Mouse (Mus musculus): ENCODE measurements around the gene Col6a3. TPM values are rescaled to one million over a fixed set of nuclear protein-coding genes. Genes with fewer than 3 reads are reported as not detected.

The Col6a3 gene
- total RNA-seq, 2 experiments from 2014 or later: 5.8 to 6.6 TPM

DNA sequence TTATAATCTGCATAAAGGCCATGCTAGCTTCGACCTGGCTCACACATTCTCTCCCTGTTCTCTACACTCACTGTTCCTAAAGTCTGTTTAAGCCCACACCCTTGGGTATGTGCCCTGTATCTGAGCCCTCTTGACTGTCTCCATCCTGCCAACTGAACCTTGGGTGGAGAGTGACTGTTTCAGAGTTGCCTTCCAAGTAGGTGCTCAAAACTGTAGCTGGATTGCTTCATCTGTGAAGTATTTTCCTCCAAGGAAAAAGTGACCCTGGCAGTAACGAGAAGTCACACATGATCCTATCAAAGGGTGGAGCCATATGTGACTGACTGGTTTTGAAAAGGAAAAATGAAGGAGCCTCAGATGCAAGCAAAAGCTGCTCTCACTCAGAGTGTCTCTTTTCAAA lies 127.5 kb downstream of the Col6a3 start:
- DNase-seq (ENCODE audit: extremely low spot score in 1 of 2, low spot score in 2 of 2): no peak
- no peak for TF ChIP-seq CTCF (IDR thresholded peaks at IDR 0.05)

More for the DNA sequence above, 127.5 kb downstream of the Col6a3 start:
- intact Hi-C loops (cut with DNase I): no loop called here
- no peak overlapping the region for H3K27ac ChIP-seq
- H3K4me3 ChIP-seq: no peak overlapping the region

Other genes with a start within 250 kb of the Col6a3 start
- gene Cops8, start 241.0 kb downstream of the Col6a3 start, total RNA-seq (2021): 100 to 1,000 TPM; 108 to 132 TPM
- 1 to 10 TPM in 1 of 2 experiments, under 1 TPM in 1; 0.84 to 1.3 TPM for gene Mlph, start 71.1 kb upstream of the Col6a3 start, total RNA-seq (2021)
- gene Prlh, start 109.1 kb upstream of the Col6a3 start, total RNA-seq (2021): not detected
- under 1 TPM in 1 of 2 experiments, not detected in 1; 0.23 TPM for gene Rab17, start 125.7 kb upstream of the Col6a3 start, total RNA-seq (2021)
- 10 to 100 TPM; 71.4 to 75.1 TPM for gene Lrrfip1, start 154.8 kb upstream of the Col6a3 start, total RNA-seq (2021)